Mouse (Mus musculus) liver, postnatal 0 days (tissue): ENCODE results near the gene Map7. TPM values are rescaled to one million over a fixed set of nuclear protein-coding genes. Genes with fewer than 3 reads are reported as not detected.
A peak's percentile ranks its signal among the peaks of the same experiment; 100 is the strongest.

Experiments
- ATAC-seq: fragments of 200-750 bp; cut with Nextera tagmentation; 2 replicates; pipeline ENCODE4 v1.8.0; 2017; ENCODE audit warnings: mild to moderate bottlenecking, moderate library complexity
- DNase-seq: peaks from one replicate; pipeline ENCODE4 v3.0.0-alpha.2; 2016
- H3K27ac ChIP-seq: fragments of 300-500 bp; sonication (generic); 2 replicates; pipeline ENCODE4 v1.5.1; 2014; ENCODE audit warnings: antibody characterized with exemption, moderate library complexity, mild to moderate bottlenecking, low read depth
- H3K27me3 ChIP-seq: fragments of 300-500 bp; sonication (generic); 2 replicates; pipeline ENCODE4 v1.6.1; 2014; ENCODE audit warnings: low read length, control low read depth, mixed read lengths; ENCODE audit not compliant: insufficient read depth
- H3K36me3 ChIP-seq: fragments of 300-500 bp; sonication (generic); replicated peaks from 2 replicates; pipeline ENCODE4 v1.6.1; 2014; ENCODE audit warnings: mild to moderate bottlenecking, control low read depth, low read length, moderate library complexity, mixed read lengths; ENCODE audit not compliant: insufficient read depth
- H3K4me1 ChIP-seq: fragments of 300-500 bp; sonication (generic); 2 replicates; pipeline ENCODE4 v1.6.1; 2014; ENCODE audit warnings: antibody characterized with exemption, mild to moderate bottlenecking, control low read depth; ENCODE audit not compliant: insufficient read depth
- H3K4me2 ChIP-seq: fragments of 300-500 bp; sonication (generic); 2 replicates; pipeline ENCODE4 v1.6.1; 2014; ENCODE audit warnings: low read depth, mild to moderate bottlenecking, low read length, moderate library complexity, mixed read lengths
- H3K4me3 ChIP-seq: fragments of 300-500 bp; sonication (generic); 2 replicates; pipeline ENCODE4 v1.5.1; 2014; ENCODE audit warnings: low read depth, low read length
- H3K9ac ChIP-seq: fragments of 300-500 bp; sonication (generic); replicated peaks from 2 replicates; pipeline ENCODE4 v1.6.1; 2014; ENCODE audit warnings: mild to moderate bottlenecking, moderate library complexity
- H3K9me3 ChIP-seq: fragments of 300-500 bp; sonication (generic); 2 replicates; pipeline ENCODE4 v1.6.1; 2016; ENCODE audit warnings: mild to moderate bottlenecking, control low read depth, low read length, mixed read lengths
- CTCF ChIP-seq: sonication (generic); IDR thresholded peaks from 2 replicates; pipeline ENCODE4 v1.5.1; 2016; ENCODE audit warnings: antibody characterized with exemption, low read depth
- EP300 ChIP-seq: IDR thresholded peaks from 2 replicates; pipeline ENCODE4 v1.6.1; 2016; ENCODE audit warnings: antibody characterized with exemption, low read depth, mild to moderate bottlenecking
- WGBS: fragments of 180-500 bp; shearing (Covaris S2); extraction: QIAGEN DNeasy Blood & Tissue Kit; methylation state at CpG from one replicate; pipeline ENCODE4 v1.1.7; 2014; ENCODE audit not compliant: insufficient replicate concordance; 5-methylcytosine and 5-hydroxymethylcytosine counted together
- polyA plus RNA-seq: library from polyadenylated mRNA; unstranded; fragments of >200 nt; fragmentation: Nextera tagmentation; extraction: Ambion mirVana; gene quantifications from 2 replicates; pipeline ENCODE4 v1.2.1, GENCODE M21; 2015

Map7 gene
- polyA plus RNA-seq, 1 experiment from 2014 or later, result 6.8 TPM

GRCm38 (mm10) chr10:20185806-20186205 lies 37.5 kb downstream of the Map7 start:
- H3K4me1 ChIP-seq, result peaks cover 20% of the 10 kb centered on the region

GRCm38 (mm10) chr10:20186800-20187273 lies 38.6 kb downstream of the Map7 start:
- DNase-seq, result peak; percentile 27

More at GRCm38 (mm10) chr10:20185806-20186205, 37.5 kb downstream of the Map7 start:
- ATAC-seq (no peak), DNase-seq (no peak)
- no peak for TF ChIP-seq EP300
- Histone ChIP-seq H3K9ac (no peak overlapping the region), H3K36me3 (no peaks in the 10 kb centered on the region), H3K27ac (no peak overlapping the region), H3K27me3 (no peaks in the 10 kb centered on the region), H3K4me3 (no peak overlapping the region), H3K9me3 (no peaks in the 10 kb centered on the region), H3K4me2 (no peak overlapping the region)
- 82% methylated on average over 2 of the region's 2 CpGs for WGBS

GRCm38 (mm10) chr10:20190139-20190747 lies 42.0 kb downstream of the Map7 start:
- H3K27ac ChIP-seq, result peak overlapping the region; percentile 34; the same call in 1 of the 2 replicates
- peaks cover 15% of the 10 kb centered on the region for H3K4me1 ChIP-seq
- H3K9me3 ChIP-seq, result no peaks in the 10 kb centered on the region
- no peak for DNase-seq
- H3K4me3 ChIP-seq, result no peak overlapping the region
- H3K36me3 ChIP-seq, result no peaks in the 10 kb centered on the region
- H3K27me3 ChIP-seq, result no peaks in the 10 kb centered on the region
- TF ChIP-seq CTCF (no peak), EP300 (peak; percentile 75)
- no peak overlapping the region for H3K4me2 ChIP-seq
- peak; percentile 81 for ATAC-seq
- WGBS, result 62% methylated on average over 6 of the region's 6 CpGs
- H3K9ac ChIP-seq, result no peak overlapping the region

More at GRCm38 (mm10) chr10:20186800-20187273, 38.6 kb downstream of the Map7 start:
- peak; percentile 76 for ATAC-seq
- peaks cover 20% of the 10 kb centered on the region for H3K4me1 ChIP-seq
- H3K4me2 ChIP-seq, result no peak overlapping the region
- H3K4me3 ChIP-seq, result no peak overlapping the region
- WGBS, result 58% methylated on average over 5 of the region's 5 CpGs
- H3K9me3 ChIP-seq, result no peaks in the 10 kb centered on the region
- H3K9ac ChIP-seq, result no peak overlapping the region
- TF ChIP-seq EP300, result peak; percentile 33; the same call in 1 of the 2 replicates
- no peak for TF ChIP-seq CTCF
- H3K36me3 ChIP-seq, result no peaks in the 10 kb centered on the region
- peak overlapping the region; percentile 34 for H3K27ac ChIP-seq
- H3K27me3 ChIP-seq, result no peaks in the 10 kb centered on the region

GRCm38 (mm10) chr10:20194847-20195540 lies 46.7 kb downstream of the Map7 start:
- 70% methylated on average over 13 of the region's 13 CpGs for WGBS
- DNase-seq (no peak), ATAC-seq (no peak)
- no peaks in the 10 kb centered on the region for H3K9me3 ChIP-seq
- H3K4me2 ChIP-seq, result no peak overlapping the region
- H3K36me3 ChIP-seq, result no peaks in the 10 kb centered on the region
- H3K27me3 ChIP-seq, result no peaks in the 10 kb centered on the region
- no peak overlapping the region for H3K27ac ChIP-seq
- no peak overlapping the region for H3K4me3 ChIP-seq
- H3K4me1 ChIP-seq, result peaks cover 2% of the 10 kb centered on the region; the same call in 1 of the 2 replicates
- TF ChIP-seq CTCF (no peak), EP300 (no peak)
- no peak overlapping the region for H3K9ac ChIP-seq

GRCm38 (mm10) chr10:20197039-20197438 lies 48.8 kb downstream of the Map7 start:
- Histone ChIP-seq H3K27me3 (no peaks in the 10 kb centered on the region), H3K9ac (no peak overlapping the region), H3K4me2 (no peak overlapping the region), H3K27ac (no peak overlapping the region), H3K36me3 (no peaks in the 10 kb centered on the region), H3K4me1 (peaks cover 11% of the 10 kb centered on the region; the same call in 1 of the 2 replicates), H3K4me3 (no peak overlapping the region), H3K9me3 (no peaks in the 10 kb centered on the region)
- DNase-seq (no peak), ATAC-seq (no peak)
- TF ChIP-seq EP300, result no peak
- TF ChIP-seq CTCF, result no peak
- 32% methylated on average over 7 of the region's 7 CpGs for WGBS

- WGBS, result 69% methylated on average over 10 of the region's 10 CpGs
Measured at GRCm38 (mm10) chr10:20198968-20199737, 50.9 kb downstream of the Map7 start.

More at GRCm38 (mm10) chr10:20198968-20199737, 50.9 kb downstream of the Map7 start:
- no peaks in the 10 kb centered on the region for H3K36me3 ChIP-seq
- no peak overlapping the region for H3K4me3 ChIP-seq
- ATAC-seq (no peak), DNase-seq (no peak)
- no peaks in the 10 kb centered on the region for H3K9me3 ChIP-seq
- H3K27ac ChIP-seq, result no peak overlapping the region
- H3K4me1 ChIP-seq, result peaks cover 21% of the 10 kb centered on the region
- no peak overlapping the region for H3K9ac ChIP-seq
- H3K27me3 ChIP-seq, result no peaks in the 10 kb centered on the region
- H3K4me2 ChIP-seq, result no peak overlapping the region
- no peak for TF ChIP-seq EP300
- TF ChIP-seq CTCF, result no peak
